Mouse (Mus musculus) T-helper 17 cell (primary cell): ENCODE data around the gene Col4a3.

Source experiments
- in situ Hi-C, 2 experiments: fragments of 300-600 bp; cut with MboI, MseI; formaldehyde crosslinking; loops; 1 replicate in 1 of 2; 2 replicates in 1 of 2; pipeline ENCODE4 v1.15.1; 2025; ENCODE audit warnings: high pct_unique_total_duplicates in 2 of 2

Gene Col4a3

GRCm38 (mm10) chr1:82605347-82605746 is 18.6 kb downstream of the Col4a3 start:
- in situ Hi-C loops, result no loop called here

- in situ Hi-C loops, result no loop called here
Observed at GRCm38 (mm10) chr1:82605856-82606255, 19.1 kb downstream of the Col4a3 start.

GRCm38 (mm10) chr1:82608646-82609262 is 22.0 kb downstream of the Col4a3 start:
- in situ Hi-C loops, result no loop called here

- in situ Hi-C loops, result no loop called here
Observed at GRCm38 (mm10) chr1:82612061-82612660, 25.4 kb downstream of the Col4a3 start.

- in situ Hi-C loops, result no loop called here
Observed at GRCm38 (mm10) chr1:82618001-82618400, 31.3 kb downstream of the Col4a3 start.

GRCm38 (mm10) chr1:82618592-82618991 is 31.9 kb downstream of the Col4a3 start:
- in situ Hi-C loops, result no loop called here

GRCm38 (mm10) chr1:82619981-82620380 is 33.3 kb downstream of the Col4a3 start:
- in situ Hi-C loops, result loop anchor here in 1 of 2 experiments (5.0 kb wide), 1 partner anchor 37 kb away; no protein-coding TSS in a partner anchor

- in situ Hi-C loops, result loop anchor here in 1 of 2 experiments (5.0 kb wide), 1 partner anchor 32 kb away; no protein-coding TSS in a partner anchor
Observed at GRCm38 (mm10) chr1:82624934-82625333, 38.2 kb downstream of the Col4a3 start.

GRCm38 (mm10) chr1:82625474-82625873 is 38.8 kb downstream of the Col4a3 start:
- in situ Hi-C loops, result no loop called here

GRCm38 (mm10) chr1:82627652-82628051 is 40.9 kb downstream of the Col4a3 start:
- in situ Hi-C loops, result no loop called here

GRCm38 (mm10) chr1:82629495-82629894 is 42.8 kb downstream of the Col4a3 start:
- in situ Hi-C loops, result no loop called here

GRCm38 (mm10) chr1:82631169-82631792 is 44.6 kb downstream of the Col4a3 start:
- in situ Hi-C loops, result no loop called here

- in situ Hi-C loops, result no loop called here
Observed at GRCm38 (mm10) chr1:82634545-82635253, 48.0 kb downstream of the Col4a3 start.

- in situ Hi-C loops, result no loop called here
Observed at GRCm38 (mm10) chr1:82635254-82635620, 48.5 kb downstream of the Col4a3 start.

- in situ Hi-C loops, result no loop called here
Observed at GRCm38 (mm10) chr1:82636321-82636720, 49.6 kb downstream of the Col4a3 start.

GRCm38 (mm10) chr1:82637414-82637813 is 50.7 kb downstream of the Col4a3 start:
- in situ Hi-C loops, result no loop called here

- in situ Hi-C loops, result no loop called here
Observed at GRCm38 (mm10) chr1:82638428-82638827, 51.7 kb downstream of the Col4a3 start.

- in situ Hi-C loops, result loop anchor here in 1 of 2 experiments (5.0 kb wide), 2 partner anchors 84 to 1334 kb away; no protein-coding TSS in a partner anchor
Observed at GRCm38 (mm10) chr1:82641316-82641987, 54.7 kb downstream of the Col4a3 start.

GRCm38 (mm10) chr1:82647989-82648388 is 61.3 kb downstream of the Col4a3 start:
- in situ Hi-C loops, result loop anchor here in 1 of 2 experiments (5.0 kb wide), 2 partner anchors 91 to 1341 kb away; no protein-coding TSS in a partner anchor

GRCm38 (mm10) chr1:82650868-82651267 is 64.1 kb downstream of the Col4a3 start:
- in situ Hi-C loops, result no loop called here

- in situ Hi-C loops, result no loop called here
Observed at GRCm38 (mm10) chr1:82654046-82654445, 67.3 kb downstream of the Col4a3 start.
